Mouse (Mus musculus) monocyte, adult 5-6 weeks (primary cell): ENCODE results near the gene Slc25a27. TPM values are rescaled to one million over a fixed set of nuclear protein-coding genes. Genes with fewer than 3 reads are reported as not detected.
A peak's percentile ranks its signal among the peaks of the same experiment; 100 is the strongest.

Experiments
- ATAC-seq: fragments of 153-309, 156-312 bp; replicated peaks from 2 replicates; pipeline ENCODE4 v1.8.0; 2017; ENCODE audit warnings: mild to moderate bottlenecking; ENCODE audit not compliant: low TSS enrichment, insufficient number of reproducible peaks, severe bottlenecking, poor library complexity, low FRiP score
- total RNA-seq: library from RNA; stranded (forward); fragments of 200-1000, 200-491, 200-594 nt; gene quantifications from 3 replicates; pipeline ENCODE4 v1.2.3, GENCODE M21; 2017

Slc25a27 gene
- total RNA-seq, result 2.9 to 7.9 TPM (median 5.0 TPM) in 3 replicates

GRCm38 (mm10) chr17:43666576-43667289, at the start of gene Slc25a27:
Gene Slc25a27, minus strand, starts transcription at chr17:43667214.
- ATAC-seq, result peak; percentile 94

GRCm38 (mm10) chr17:43716601-43717000, 49.6 kb upstream of the Slc25a27 start:
- no peak for ATAC-seq

GRCm38 (mm10) chr17:43714191-43714590, 47.2 kb upstream of the Slc25a27 start:
- no peak for ATAC-seq

- no peak for ATAC-seq
Observed at GRCm38 (mm10) chr17:43711557-43712352, 44.7 kb upstream of the Slc25a27 start.

GRCm38 (mm10) chr17:43707254-43707653, 40.2 kb upstream of the Slc25a27 start:
- ATAC-seq, result no peak

GRCm38 (mm10) chr17:43706749-43707148, 39.7 kb upstream of the Slc25a27 start:
- no peak for ATAC-seq

- ATAC-seq, result no peak
Observed at GRCm38 (mm10) chr17:43704216-43704930, 37.4 kb upstream of the Slc25a27 start.

GRCm38 (mm10) chr17:43701060-43701459, 34.0 kb upstream of the Slc25a27 start:
- ATAC-seq, result no peak

GRCm38 (mm10) chr17:43698997-43699649, 32.1 kb upstream of the Slc25a27 start:
- peak; percentile 71; the same call in 1 of the 2 replicates for ATAC-seq

- ATAC-seq, result no peak
Observed at GRCm38 (mm10) chr17:43689591-43689990, 22.6 kb upstream of the Slc25a27 start.

- no peak for ATAC-seq
Observed at GRCm38 (mm10) chr17:43684638-43685037, 17.6 kb upstream of the Slc25a27 start.

- ATAC-seq, result no peak
Observed at GRCm38 (mm10) chr17:43684086-43684485, 17.1 kb upstream of the Slc25a27 start.

- ATAC-seq, result no peak
Observed at GRCm38 (mm10) chr17:43677317-43677716, 10.3 kb upstream of the Slc25a27 start.

- no peak for ATAC-seq
Observed at GRCm38 (mm10) chr17:43676241-43676640, 9.2 kb upstream of the Slc25a27 start.

GRCm38 (mm10) chr17:43675228-43675627, 8.2 kb upstream of the Slc25a27 start:
- no peak for ATAC-seq

GRCm38 (mm10) chr17:43671907-43672306, 4.9 kb upstream of the Slc25a27 start:
- no peak for ATAC-seq

GRCm38 (mm10) chr17:43669145-43669695, 2.2 kb upstream of the Slc25a27 start:
- ATAC-seq, result no peak

- no peak for ATAC-seq
Observed at GRCm38 (mm10) chr17:43667290-43667843, 353 bp upstream of the Slc25a27 start, which contains the start of gene Cyp39a1. Gene Cyp39a1, plus strand, starts transcription at chr17:43667425.
